Mouse (Mus musculus): Measurements from ENCODE around the gene Diaph2.
"Not testable (repeated sequence)": the region's sequence is repeated elsewhere in the genome, so short reads cannot be mapped to it uniquely, and the experiment has no call there.

Diaph2 gene

GRCm38 (mm10) chrX:129749571-129750061 lies at the start of gene Diaph2:
Gene Diaph2, plus strand, starts transcription at chrX:129749742.
- DNase-seq (ENCODE audit: low spot score) = peak; percentile 83

GRCm38 (mm10) chrX:129701634-129702312 lies 47.8 kb upstream of the Diaph2 start:
- DNase-seq (ENCODE audit: low spot score) = no peak

- DNase-seq (ENCODE audit: low spot score) = no peak
These were observed 39.9 kb upstream of the Diaph2 start for GRCm38 (mm10) chrX:129709656-129710055.

GRCm38 (mm10) chrX:129728717-129729220 lies 20.8 kb upstream of the Diaph2 start:
- DNase-seq (ENCODE audit: low spot score) = no peak

- DNase-seq (ENCODE audit: low spot score) = no peak
These were observed 13.0 kb upstream of the Diaph2 start for GRCm38 (mm10) chrX:129736562-129736961.

GRCm38 (mm10) chrX:129739226-129739625 lies 10.3 kb upstream of the Diaph2 start:
- DNase-seq (ENCODE audit: low spot score) = no peak

- DNase-seq (ENCODE audit: low spot score) = no peak
These were observed 6.6 kb upstream of the Diaph2 start for GRCm38 (mm10) chrX:129742981-129743380.

GRCm38 (mm10) chrX:129745976-129746375 lies 3.6 kb upstream of the Diaph2 start:
- DNase-seq (ENCODE audit: low spot score) = no peak

- DNase-seq (ENCODE audit: low spot score) = no peak
These were observed 440 bp upstream of the Diaph2 start for GRCm38 (mm10) chrX:129749102-129749501.

GRCm38 (mm10) chrX:129750094-129750569 lies 590 bp downstream of the Diaph2 start:
- no peak for DNase-seq (ENCODE audit: low spot score)

- DNase-seq (ENCODE audit: low spot score) = no peak
These were observed 1.1 kb downstream of the Diaph2 start for GRCm38 (mm10) chrX:129750606-129751005.

GRCm38 (mm10) chrX:129756606-129757005 lies 7.1 kb downstream of the Diaph2 start:
- no peak for DNase-seq (ENCODE audit: low spot score)

- DNase-seq (ENCODE audit: low spot score) = no peak
These were observed 13.1 kb downstream of the Diaph2 start for GRCm38 (mm10) chrX:129762649-129763048.

- DNase-seq (ENCODE audit: low spot score) = no peak
These were observed 15.8 kb downstream of the Diaph2 start for GRCm38 (mm10) chrX:129765378-129765777.

GRCm38 (mm10) chrX:129766811-129767210 lies 17.3 kb downstream of the Diaph2 start:
- no peak for DNase-seq (ENCODE audit: low spot score)

GRCm38 (mm10) chrX:129770625-129771024 lies 21.1 kb downstream of the Diaph2 start:
- no peak for DNase-seq (ENCODE audit: low spot score)

- no peak for DNase-seq (ENCODE audit: low spot score)
These were observed 24.2 kb downstream of the Diaph2 start for GRCm38 (mm10) chrX:129773556-129774255.

- DNase-seq (ENCODE audit: low spot score) = no peak
These were observed 24.9 kb downstream of the Diaph2 start for GRCm38 (mm10) chrX:129774478-129774877.

GRCm38 (mm10) chrX:129776761-129777160 lies 27.2 kb downstream of the Diaph2 start:
- DNase-seq (ENCODE audit: low spot score) = no peak

- DNase-seq (ENCODE audit: low spot score) = no peak
These were observed 27.9 kb downstream of the Diaph2 start for GRCm38 (mm10) chrX:129777404-129777962.

- no peak for DNase-seq (ENCODE audit: low spot score)
These were observed 32.3 kb downstream of the Diaph2 start for GRCm38 (mm10) chrX:129781844-129782243.

GRCm38 (mm10) chrX:129784062-129784461 lies 34.5 kb downstream of the Diaph2 start:
- no peak for DNase-seq (ENCODE audit: low spot score)

- DNase-seq (ENCODE audit: low spot score) = not testable (repeated sequence)
These were observed 50.4 kb downstream of the Diaph2 start for GRCm38 (mm10) chrX:129799920-129800319.
